Mouse (Mus musculus) frontal cortex, postnatal 10 days (tissue): ENCODE measurements around the gene Lrrc20.
A peak's percentile ranks its signal among the peaks of the same experiment; 100 is the strongest.
"Not testable (repeated sequence)": the region's sequence is repeated elsewhere in the genome, so short reads cannot be mapped to it uniquely, and the experiment has no call there.

Experiments used
- DNase-seq, 2 experiments: peaks; one replicate each; pipeline ENCODE4 v3.0.0; 2022; ENCODE audit warnings: low spot score in 2 of 2, mixed read lengths in 1 of 2

Lrrc20 gene

DNA sequence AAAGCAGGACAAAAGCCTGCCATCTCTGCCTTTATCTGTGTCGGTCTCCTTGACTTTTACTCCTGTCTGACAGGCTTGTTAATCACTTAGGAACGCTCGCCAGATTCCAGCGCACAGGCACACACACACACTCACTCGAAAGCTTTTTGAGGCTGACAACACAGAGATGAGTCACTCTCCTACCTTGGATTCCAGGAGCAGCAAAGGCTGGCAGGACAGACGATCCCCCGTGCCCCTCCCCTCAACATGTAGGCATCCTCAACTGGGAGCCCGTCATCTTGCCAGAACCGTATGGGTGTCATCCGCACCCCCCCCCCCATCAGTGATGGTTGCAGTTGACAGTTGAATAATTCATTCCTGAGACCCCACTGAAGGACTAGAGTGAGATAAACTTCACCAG is 94.6 kb downstream of the Lrrc20 start:
- DNase-seq: no peak

DNA sequence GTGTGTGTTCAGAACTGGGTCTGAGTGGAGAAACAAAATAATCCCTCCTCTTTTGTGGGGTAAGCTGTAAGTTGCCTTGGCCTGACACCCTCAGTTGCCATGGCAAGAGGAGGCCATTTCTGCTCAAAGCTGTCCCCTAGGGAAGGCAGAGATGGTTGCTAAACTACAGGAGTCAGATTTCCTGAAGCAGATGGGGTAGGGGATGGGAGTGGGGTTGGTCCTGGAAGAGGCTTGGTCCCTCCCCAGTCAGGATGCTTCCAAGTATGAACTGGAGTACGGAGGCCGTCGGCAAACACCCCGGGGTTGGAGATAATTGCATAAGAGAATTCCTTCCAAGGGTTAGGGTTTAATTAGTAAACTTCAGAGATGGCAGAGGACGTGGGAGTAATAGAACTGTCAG is 96.5 kb downstream of the Lrrc20 start:
- no peak for DNase-seq

DNA sequence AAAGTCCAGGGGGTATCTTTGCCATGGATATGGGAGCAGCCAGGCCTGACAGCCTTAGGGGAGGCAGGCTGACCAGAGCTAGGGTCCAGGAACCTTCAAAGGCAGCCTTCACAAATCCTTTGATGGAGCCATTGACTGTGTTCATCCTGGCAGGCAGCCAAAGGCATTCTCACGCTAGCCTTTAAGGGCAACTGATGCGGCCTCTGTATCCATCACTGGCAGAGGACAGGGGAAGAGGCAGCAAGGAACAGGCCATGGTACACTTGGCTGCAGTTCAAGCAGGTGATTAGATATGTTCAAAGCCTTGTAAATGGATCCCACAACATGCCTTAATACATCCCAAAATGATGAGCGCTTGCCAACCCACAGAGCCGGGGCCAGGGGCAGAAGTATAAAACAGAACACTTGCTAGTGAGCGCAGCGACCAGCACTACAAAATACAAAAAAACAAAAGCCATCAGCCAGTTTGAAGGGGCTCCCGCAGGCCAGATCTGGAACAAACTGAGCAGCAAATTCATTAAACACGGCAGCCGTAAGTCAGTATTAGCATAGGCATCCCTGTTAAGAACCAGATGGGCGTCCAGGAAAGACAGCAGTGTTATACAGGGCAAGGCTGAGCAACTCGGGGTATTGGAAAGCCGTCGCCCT is 100.6 kb downstream of the Lrrc20 start:
- no peak for DNase-seq

DNA sequence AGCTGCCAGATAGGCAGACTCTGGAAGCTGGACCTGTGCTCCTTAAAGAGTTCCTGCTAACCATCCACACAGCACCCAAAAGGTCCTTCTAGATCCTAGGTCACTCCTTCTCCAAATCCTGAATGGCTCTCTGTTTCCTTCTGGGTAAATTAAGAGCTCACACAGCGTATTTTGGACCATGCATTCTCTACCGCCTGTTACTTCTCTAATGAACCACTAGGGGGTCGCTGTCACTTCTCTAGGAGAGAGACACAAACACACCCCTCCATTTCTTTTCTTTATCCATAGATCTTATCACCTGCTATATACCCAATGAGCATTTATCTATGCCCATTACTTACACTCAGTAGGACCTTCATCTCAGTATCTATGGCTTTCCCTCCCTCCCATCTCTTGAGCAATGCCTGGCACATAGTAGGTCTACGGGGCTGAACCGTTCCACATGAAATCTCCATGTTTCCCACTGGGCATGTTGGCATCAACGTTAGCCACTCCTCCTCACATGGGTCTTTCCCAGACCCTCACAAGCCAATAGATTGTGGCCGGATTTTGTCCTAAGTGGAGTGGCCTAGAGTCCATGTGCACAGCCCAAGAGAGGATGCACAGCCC is 111.7 kb downstream of the Lrrc20 start:
- no peak for DNase-seq

DNA sequence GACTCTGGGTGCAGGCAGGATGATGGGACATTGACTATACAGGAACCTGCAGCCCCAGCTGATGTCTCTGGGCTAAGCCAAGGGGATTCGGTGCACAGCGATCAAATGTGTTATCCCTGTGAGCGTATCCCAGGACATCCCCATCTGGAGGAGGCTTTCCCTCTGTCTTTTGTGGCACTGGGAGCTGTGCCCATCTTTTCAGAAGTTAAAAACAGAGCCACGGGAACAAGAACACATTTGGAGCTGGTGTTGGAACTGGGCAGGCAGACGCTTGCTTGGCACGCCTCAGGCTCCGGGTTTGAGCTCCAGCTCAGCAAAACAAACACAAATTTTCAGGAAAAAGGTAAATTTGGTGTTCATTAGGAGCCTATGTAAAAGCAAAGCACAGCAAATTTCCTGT is 122.4 kb downstream of the Lrrc20 start:
- no peak for DNase-seq

DNA sequence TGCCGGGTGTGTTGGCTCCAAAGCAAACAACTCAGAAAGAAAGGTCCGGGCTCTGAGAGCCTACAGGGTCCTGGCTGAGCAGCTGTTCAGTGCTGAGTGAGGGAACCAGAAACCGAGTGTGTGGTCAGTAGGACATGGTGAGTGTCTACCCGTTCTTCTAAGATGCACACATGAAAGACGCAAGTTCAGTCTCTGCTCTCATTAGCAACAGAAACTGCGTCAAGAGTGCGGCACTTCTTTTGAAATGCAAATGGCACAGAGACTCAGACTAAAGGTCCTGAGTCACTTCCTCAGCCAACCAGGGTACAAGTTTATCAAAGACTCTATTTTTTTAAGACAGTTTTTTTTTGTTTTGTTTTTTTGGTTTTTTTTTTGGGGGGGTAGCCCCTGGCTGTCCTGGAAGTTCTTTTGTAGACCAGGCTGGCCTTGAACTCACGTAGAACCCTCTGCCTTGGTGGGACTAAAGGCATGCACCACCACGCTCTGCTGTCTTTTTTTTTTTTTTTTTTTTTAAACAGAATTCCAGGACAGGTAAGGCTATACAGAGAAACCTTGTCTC is 124.0 kb downstream of the Lrrc20 start:
- DNase-seq: no peak

DNA sequence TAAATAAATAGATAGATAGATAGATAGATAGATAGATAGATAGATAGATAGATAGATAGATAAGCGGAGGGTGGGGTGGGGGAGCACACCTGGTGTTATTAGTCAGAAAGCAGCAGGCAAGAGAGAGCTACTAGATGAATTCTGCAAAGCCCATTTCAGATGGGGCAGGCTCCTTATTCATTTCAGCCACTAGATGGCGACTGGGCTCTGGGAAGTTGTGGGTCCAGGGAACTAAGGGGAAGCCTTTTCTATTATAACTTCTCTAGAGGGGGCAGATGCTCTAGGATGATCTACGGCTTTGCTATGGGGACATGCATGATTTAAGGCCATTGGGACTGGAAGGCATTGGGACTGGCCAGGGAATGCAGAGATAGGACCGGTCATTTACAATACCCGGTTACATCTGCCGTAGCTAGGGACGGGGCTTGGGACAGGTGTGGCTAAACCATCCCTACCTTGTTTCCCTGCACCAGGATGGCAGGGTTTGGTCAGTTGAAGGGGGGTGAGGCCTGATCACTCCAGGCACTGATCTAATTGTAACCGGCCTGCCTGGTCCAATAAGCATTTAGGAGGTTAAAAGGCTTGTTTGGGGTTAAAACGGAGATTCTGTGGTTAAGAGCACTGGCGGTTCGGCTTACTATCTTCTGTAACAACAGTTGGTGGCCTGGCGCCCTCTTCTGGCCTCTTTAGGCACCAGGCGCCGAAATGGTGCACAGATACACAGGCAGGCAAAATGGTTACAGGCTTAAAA is 126.9 kb downstream of the Lrrc20 start:
- peak in 1 of 2 experiments; percentile 62 for DNase-seq

DNA sequence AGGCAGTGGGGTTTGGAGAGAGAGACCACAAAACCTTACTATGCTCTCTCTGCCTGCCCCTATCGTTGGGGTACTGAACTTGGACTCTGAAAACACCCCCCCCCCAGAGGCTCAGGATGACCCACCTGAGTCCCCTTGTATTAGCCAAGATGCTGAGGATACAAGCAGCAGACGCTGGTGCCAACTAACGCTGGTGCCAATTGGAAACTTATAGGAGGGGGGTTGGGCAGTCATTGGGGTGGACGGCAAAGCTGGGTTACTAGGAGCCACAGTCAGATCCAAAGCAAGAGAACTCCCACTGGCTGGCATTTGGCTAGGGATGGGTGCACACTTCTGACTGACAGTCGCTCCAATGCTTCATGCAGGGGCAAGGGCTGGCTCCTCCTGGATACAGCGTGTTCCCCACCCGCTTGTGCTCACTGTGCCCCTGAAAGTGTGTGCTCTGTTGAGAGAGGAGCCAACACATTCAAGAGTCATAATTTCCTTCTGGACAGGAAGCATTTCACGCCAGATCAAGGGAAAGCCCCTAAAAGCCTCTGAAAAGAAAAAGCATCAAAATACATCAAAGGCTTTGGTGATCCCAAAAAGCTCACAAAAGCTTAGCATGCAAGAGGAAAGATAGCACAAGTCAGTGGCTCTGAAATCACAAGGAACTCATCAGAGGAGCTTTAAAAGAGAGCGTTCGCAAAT is 128.9 kb downstream of the Lrrc20 start:
- DNase-seq: no peak

DNA sequence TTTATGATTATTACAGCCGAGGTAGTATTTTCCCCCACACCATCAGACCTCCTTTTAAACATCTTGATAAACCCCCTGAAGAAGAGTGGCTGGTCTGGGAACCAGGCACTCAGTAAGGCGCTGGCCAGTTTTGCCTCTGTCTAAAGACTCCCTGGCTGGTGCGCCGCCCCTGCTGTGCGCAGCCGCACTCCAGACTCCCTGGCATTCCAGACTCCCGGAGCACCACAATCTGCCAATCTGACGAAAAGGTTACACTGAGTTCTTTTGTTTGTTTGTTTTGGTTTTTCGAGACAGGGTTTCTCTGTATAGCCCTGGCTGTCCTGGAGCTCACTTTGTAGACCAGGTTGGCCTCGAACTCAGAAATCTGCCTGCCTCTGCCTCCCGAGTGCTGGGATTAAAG is 129.8 kb downstream of the Lrrc20 start:
- not testable (repeated sequence) for DNase-seq

DNA sequence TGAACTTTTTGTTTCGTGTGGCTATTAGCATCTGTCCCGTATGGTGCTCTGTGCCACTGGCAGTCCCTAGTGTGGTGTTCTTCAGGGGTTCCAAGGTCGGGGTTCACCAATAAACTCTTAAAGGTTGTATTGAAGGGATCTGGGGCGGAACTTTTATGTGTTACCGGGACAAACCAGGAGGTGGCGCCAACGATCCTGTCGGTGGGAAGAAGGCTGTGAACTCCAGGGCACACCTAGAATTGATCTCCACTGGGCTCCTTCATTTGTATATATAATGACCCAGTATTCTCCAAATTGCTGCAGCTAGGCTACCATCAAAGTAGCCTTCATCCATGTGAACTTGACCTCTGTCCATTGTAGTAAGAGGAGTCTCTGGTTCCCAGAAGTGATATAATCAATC is 130.2 kb downstream of the Lrrc20 start:
- peak in 1 of 2 experiments; percentile 28 for DNase-seq

DNA sequence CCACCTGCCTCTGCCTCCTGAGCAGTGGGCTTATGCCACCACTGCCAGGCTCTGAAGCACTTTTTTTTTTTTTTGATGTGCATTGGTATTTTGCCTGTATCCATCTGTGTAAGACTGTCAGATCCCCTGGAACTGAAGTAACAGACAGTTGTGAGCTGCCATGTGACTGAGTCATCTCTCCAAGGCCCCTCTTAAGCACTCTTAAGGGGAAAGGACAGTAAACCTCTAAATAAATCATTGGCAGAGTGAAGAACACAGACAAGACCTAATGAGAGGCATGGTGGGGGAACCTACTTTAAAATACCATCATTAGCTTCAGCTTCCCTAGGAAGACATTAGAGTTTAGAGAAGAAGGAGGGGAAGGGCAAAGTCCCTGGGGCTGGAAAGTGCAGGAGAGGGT is 132.6 kb downstream of the Lrrc20 start:
- DNase-seq: no peak

DNA sequence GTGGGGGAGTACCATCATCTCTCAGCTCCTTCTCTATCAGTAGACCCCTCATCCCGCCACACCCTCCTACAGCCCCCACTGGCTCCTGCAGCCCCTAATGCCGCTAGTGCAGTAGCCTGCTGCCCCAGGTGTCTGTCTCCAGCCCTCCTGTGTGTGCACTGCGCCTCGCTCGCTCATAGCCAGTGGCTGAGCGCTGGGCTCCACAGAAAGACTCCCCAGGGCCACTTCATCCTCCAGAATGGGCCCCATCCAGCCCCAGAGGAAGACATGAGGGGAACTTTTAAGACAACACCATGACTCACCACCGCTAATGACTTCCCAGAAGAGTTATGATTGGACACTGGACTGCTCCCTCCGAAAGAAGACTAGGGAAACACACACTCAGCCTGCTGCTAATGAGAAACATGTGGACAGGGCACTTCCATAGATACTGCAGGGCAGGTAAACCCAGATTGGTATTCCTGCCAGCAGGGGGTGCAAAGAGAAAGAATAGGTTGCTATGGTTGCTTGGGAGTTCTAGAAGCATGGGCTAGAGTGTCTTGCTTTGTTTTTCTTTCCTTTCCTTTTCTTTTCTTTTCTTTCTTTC is 135.1 kb downstream of the Lrrc20 start:
- DNase-seq: no peak

DNA sequence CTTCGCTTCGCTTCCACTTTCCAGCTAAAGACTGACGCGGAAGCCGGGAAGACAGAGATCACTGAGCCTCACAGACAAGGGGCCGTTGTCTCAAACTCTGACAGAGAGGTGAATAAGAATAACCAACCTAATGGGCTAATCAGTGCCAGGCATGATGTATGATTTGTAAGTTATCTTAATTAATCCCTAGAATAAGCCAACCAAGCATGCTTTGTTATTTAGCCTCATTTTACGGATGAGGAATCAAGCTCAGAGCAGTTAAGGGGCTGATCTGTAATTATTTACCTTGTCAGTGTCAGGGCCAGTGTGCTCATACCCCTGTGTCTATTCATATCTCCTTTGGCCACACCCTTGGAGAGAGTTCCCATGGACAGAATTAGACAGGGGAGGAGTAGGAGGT is 138.7 kb downstream of the Lrrc20 start:
- no peak for DNase-seq

DNA sequence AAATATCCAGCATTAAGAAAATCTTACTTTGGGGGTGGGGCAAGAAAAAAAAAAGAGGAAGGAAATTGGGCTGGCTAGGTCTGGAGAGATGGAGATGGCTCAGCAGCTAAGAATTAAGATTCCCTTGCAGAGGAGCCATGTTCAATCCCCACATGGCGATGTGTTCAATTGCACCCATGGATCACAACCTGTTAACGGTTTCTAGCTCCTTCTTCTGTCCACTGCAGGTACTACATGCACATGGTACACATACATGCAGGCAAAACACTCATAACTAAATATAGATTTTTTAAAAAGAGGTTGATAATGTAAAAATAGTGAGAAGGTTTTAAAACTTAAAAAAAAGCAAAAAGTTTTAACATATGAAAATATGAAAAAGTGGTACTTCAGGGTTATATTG is 142.9 kb downstream of the Lrrc20 start:
- DNase-seq: no peak

DNA sequence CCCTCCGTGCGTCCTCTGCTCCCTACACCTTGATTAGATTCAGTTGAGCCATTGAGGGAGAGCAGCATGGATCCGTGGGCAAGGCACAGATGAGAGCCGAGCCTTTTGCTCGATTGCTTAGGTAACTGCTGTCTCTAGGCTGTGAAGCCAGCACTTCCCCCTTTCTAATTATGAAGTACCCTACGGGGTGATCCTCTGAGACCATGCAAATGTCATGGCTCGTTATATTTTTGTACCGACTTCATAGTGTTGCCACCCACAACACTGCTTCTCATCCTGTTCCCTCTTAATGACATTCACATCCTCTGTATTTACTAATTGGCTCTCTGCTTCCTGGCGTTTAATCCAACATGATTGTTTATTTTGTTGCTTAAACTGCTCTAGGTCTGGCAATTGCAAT is 146.1 kb downstream of the Lrrc20 start:
- DNase-seq: no peak

DNA sequence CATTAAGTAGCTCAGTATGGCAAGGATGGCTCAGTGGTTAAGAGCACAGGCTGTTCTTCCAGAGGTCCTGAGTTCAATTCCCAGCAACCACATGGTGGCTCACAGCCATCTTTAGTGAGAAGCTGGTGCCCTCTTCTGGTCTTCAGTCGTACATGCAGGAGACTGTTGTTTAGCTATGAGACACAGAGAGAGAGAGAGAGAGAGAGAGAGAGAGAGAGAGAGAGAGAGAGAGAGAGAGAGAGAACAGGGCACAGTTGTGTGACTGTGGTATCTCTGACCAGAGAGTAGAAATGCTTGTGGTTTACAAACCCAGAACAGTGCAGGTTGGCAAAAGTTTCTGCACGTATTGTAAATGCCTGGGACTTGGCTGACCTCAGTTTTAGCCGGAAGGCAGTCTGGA is 148.3 kb downstream of the Lrrc20 start:
- not testable (repeated sequence) for DNase-seq

DNA sequence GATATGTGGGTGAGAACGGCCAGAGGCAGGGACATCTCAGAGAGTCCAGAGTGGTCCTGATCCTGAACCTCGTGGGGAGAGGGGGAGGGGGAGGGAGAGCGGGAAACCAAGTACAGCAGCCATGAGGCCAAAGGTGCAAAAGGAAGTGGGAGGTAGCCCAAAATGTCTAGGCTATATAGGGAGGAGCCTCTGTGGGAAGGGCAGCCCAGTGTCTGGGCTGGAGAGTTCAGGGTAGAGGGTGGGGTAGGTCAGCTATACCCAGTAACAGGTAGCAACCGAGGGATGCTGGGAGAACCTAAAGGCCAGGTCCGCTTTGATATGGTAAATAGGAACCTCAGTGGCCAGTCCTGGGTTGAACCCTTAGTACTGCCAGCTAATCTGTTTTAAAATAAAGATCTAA is 149.2 kb downstream of the Lrrc20 start:
- no peak for DNase-seq

DNA sequence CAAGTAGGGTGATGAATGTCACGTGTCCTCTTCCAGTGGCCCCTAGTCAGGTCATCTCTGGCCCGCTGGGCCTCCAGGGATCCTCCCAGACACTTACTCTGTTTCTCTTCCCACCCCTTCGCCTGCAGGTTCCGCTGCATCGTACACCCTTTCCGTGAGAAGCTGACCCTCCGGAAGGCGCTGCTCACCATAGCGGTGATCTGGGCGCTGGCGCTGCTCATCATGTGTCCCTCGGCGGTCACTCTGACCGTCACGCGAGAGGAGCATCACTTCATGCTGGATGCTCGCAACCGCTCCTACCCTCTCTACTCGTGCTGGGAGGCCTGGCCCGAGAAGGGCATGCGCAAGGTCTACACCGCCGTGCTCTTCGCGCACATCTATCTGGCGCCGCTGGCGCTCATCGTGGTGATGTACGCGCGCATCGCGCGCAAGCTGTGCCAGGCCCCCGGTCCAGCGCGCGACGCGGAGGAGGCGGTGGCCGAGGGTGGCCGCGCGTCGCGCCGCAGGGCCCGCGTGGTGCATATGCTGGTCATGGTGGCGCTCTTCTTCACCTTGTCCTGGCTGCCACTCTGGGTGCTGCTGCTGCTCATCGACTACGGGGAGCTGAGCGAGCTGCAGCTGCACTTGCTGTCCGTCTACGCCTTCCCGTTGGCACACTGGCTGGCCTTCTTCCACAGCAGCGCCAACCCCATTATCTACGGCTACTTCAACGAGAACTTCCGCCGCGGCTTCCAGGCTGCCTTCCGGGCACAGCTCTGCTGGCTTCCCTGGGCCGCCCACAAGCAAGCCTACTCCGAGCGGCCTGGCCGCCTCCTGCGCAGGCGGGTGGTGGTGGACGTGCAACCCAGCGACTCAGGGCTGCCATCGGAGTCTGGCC is 150.0 kb downstream of the Lrrc20 start:
- DNase-seq: peak in 1 of 2 experiments; percentile 35

DNA sequence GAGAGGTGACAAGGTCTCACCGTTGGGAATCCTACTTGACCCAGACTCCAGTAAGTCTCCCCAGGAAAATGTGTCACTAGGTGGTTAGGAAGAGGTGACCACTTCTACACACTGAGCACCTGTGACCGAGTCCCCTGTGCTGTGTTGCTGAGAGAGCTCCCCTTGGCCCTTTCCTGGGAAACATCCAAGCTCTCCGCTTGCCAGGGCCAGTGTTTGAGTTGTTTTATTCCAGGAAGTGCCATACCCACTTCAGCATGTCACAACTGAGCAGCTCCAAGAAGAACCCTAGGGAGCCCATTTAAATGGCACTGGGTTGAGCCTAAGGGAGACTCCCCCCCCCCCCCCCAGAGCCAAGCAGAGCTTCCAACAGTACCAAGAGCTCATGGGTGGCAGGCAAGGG is 150.9 kb downstream of the Lrrc20 start:
- no peak for DNase-seq

DNA sequence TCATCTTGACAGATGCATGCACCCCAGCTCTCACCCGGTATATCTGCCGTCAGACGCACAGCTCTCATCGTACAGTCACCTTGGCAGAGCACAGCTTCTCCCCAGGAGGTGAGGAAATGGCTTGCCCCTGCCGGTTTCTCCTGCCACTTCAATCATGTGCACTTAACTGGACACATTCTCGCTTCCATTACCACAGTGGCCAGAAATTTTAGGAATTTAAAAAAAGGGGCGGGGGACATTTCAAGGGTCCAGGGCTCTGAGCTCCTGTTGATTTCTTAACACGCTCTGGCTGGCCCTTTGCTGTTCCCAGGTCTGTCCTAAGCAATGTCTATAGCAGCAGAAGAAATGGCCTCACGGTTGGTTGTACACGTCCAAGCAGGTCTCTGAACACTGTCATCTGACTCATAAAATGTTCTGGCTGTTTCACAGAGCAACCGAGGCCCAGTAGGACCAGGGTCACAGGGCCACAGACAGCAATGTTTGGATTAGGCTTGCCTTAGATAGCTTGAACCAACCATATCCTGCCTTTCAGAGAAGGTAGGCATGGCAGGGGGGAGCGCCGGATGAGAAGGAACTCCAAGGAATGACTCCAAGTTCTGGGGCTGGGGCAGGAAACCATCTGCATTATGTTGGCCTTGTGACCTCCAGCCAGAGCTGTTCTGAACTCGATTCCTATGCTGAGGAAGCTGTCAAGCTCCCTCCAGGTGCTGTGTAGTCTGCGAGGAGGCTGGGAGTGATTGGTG is 151.8 kb downstream of the Lrrc20 start:
- no peak for DNase-seq
